Mouse (Mus musculus): Measurements from ENCODE around the gene Lrmda.

The Lrmda gene

GRCm38 (mm10) chr14:22130950-22131585 lies 111.6 kb downstream of the Lrmda start:
- no peaks in the 10 kb centered on the region for H3K36me3 ChIP-seq (ENCODE audit: insufficient read depth, low read length)
- H3K27me3 ChIP-seq (ENCODE audit: insufficient read depth, low read length), result peaks cover 3% of the 10 kb centered on the region; the same call in 1 of the 2 replicates
- H3K4me3 ChIP-seq (replicated peaks; ENCODE audit: low read length), result no peak overlapping the region
- no peaks in the 10 kb centered on the region for H3K9me3 ChIP-seq (ENCODE audit: low read length)
- no peak for TF ChIP-seq POU5F1 (IDR thresholded peaks at IDR 0.05; ENCODE audit: borderline replicate concordance, low read length)
- no peak for TF ChIP-seq NANOG (IDR thresholded peaks at IDR 0.05; ENCODE audit: borderline replicate concordance, low read length)
- TF ChIP-seq CTCF (conservative IDR thresholded peaks at IDR 0.05; ENCODE audit: low read length), result no peak
- H3K4me1 ChIP-seq (replicated peaks; ENCODE audit: low read depth, low read length), result no peaks in the 10 kb centered on the region

GRCm38 (mm10) chr14:22139281-22139680 lies 119.8 kb downstream of the Lrmda start:
- TF ChIP-seq NANOG (IDR thresholded peaks at IDR 0.05; ENCODE audit: borderline replicate concordance, low read length) (no peak), CTCF (conservative IDR thresholded peaks at IDR 0.05; ENCODE audit: low read length) (no peak), POU5F1 (IDR thresholded peaks at IDR 0.05; ENCODE audit: borderline replicate concordance, low read length) (no peak)
- Histone ChIP-seq H3K36me3 (ENCODE audit: insufficient read depth, low read length) (no peaks in the 10 kb centered on the region), H3K4me1 (replicated peaks; ENCODE audit: low read depth, low read length) (peaks cover 19% of the 10 kb centered on the region), H3K4me3 (replicated peaks; ENCODE audit: low read length) (no peak overlapping the region), H3K27me3 (ENCODE audit: insufficient read depth, low read length) (peaks cover 11% of the 10 kb centered on the region), H3K9me3 (ENCODE audit: low read length) (no peaks in the 10 kb centered on the region)

GRCm38 (mm10) chr14:22144014-22144413 lies 124.5 kb downstream of the Lrmda start:
- peaks cover 17% of the 10 kb centered on the region for H3K27me3 ChIP-seq (ENCODE audit: insufficient read depth, low read length)
- no peaks in the 10 kb centered on the region for H3K36me3 ChIP-seq (ENCODE audit: insufficient read depth, low read length)
- 0 out of 2 replicates have a peak, but pooled peaks have one; percentile 7 for TF ChIP-seq POU5F1 (IDR thresholded peaks at IDR 0.05; ENCODE audit: borderline replicate concordance, low read length)
- TF ChIP-seq NANOG (IDR thresholded peaks at IDR 0.05; ENCODE audit: borderline replicate concordance, low read length), result peak; percentile 96
- no peak for TF ChIP-seq CTCF (conservative IDR thresholded peaks at IDR 0.05; ENCODE audit: low read length)

GRCm38 (mm10) chr14:22145863-22146262 lies 126.4 kb downstream of the Lrmda start:
- TF ChIP-seq NANOG (IDR thresholded peaks at IDR 0.05; ENCODE audit: borderline replicate concordance, low read length) (no peak), POU5F1 (IDR thresholded peaks at IDR 0.05; ENCODE audit: borderline replicate concordance, low read length) (no peak), CTCF (conservative IDR thresholded peaks at IDR 0.05; ENCODE audit: low read length) (no peak)
- Histone ChIP-seq H3K36me3 (ENCODE audit: insufficient read depth, low read length) (no peaks in the 10 kb centered on the region), H3K4me1 (replicated peaks; ENCODE audit: low read depth, low read length) (peaks cover 8% of the 10 kb centered on the region), H3K4me3 (replicated peaks; ENCODE audit: low read length) (no peak overlapping the region), H3K27me3 (ENCODE audit: insufficient read depth, low read length) (peaks cover 21% of the 10 kb centered on the region), H3K9me3 (ENCODE audit: low read length) (no peaks in the 10 kb centered on the region)

More at GRCm38 (mm10) chr14:22144014-22144413, 124.5 kb downstream of the Lrmda start:
- Histone ChIP-seq H3K4me1 (replicated peaks; ENCODE audit: low read depth, low read length) (peaks cover 19% of the 10 kb centered on the region), H3K9me3 (ENCODE audit: low read length) (no peaks in the 10 kb centered on the region), H3K4me3 (replicated peaks; ENCODE audit: low read length) (no peak overlapping the region)

- no peaks in the 10 kb centered on the region for H3K36me3 ChIP-seq (ENCODE audit: insufficient read depth, low read length)
- peaks cover 26% of the 10 kb centered on the region for H3K27me3 ChIP-seq (ENCODE audit: insufficient read depth, low read length)
- no peak overlapping the region for H3K4me3 ChIP-seq (replicated peaks; ENCODE audit: low read length)
- TF ChIP-seq NANOG (IDR thresholded peaks at IDR 0.05; ENCODE audit: borderline replicate concordance, low read length), result no peak
- TF ChIP-seq POU5F1 (IDR thresholded peaks at IDR 0.05; ENCODE audit: borderline replicate concordance, low read length), result no peak
- TF ChIP-seq CTCF (conservative IDR thresholded peaks at IDR 0.05; ENCODE audit: low read length), result no peak
- H3K4me1 ChIP-seq (replicated peaks; ENCODE audit: low read depth, low read length), result peaks cover 8% of the 10 kb centered on the region
- H3K9me3 ChIP-seq (ENCODE audit: low read length), result no peaks in the 10 kb centered on the region
Observed at GRCm38 (mm10) chr14:22146508-22147044, 127.1 kb downstream of the Lrmda start.

GRCm38 (mm10) chr14:22147341-22148024 lies 128.0 kb downstream of the Lrmda start:
- no peak overlapping the region for H3K4me3 ChIP-seq (replicated peaks; ENCODE audit: low read length)
- no peaks in the 10 kb centered on the region for H3K36me3 ChIP-seq (ENCODE audit: insufficient read depth, low read length)
- H3K27me3 ChIP-seq (ENCODE audit: insufficient read depth, low read length), result peaks cover 28% of the 10 kb centered on the region
- H3K9me3 ChIP-seq (ENCODE audit: low read length), result no peaks in the 10 kb centered on the region
- TF ChIP-seq NANOG (IDR thresholded peaks at IDR 0.05; ENCODE audit: borderline replicate concordance, low read length) (no peak), POU5F1 (IDR thresholded peaks at IDR 0.05; ENCODE audit: borderline replicate concordance, low read length) (no peak), CTCF (conservative IDR thresholded peaks at IDR 0.05; ENCODE audit: low read length) (no peak)
- peaks cover 8% of the 10 kb centered on the region for H3K4me1 ChIP-seq (replicated peaks; ENCODE audit: low read depth, low read length)

- Histone ChIP-seq H3K36me3 (ENCODE audit: insufficient read depth, low read length) (no peaks in the 10 kb centered on the region), H3K27me3 (ENCODE audit: insufficient read depth, low read length) (peaks cover 20% of the 10 kb centered on the region), H3K4me1 (replicated peaks; ENCODE audit: low read depth, low read length) (peaks cover 25% of the 10 kb centered on the region), H3K9me3 (ENCODE audit: low read length) (no peaks in the 10 kb centered on the region; the same call in 1 of the 2 replicates), H3K4me3 (replicated peaks; ENCODE audit: low read length) (no peak overlapping the region)
- TF ChIP-seq NANOG (IDR thresholded peaks at IDR 0.05; ENCODE audit: borderline replicate concordance, low read length) (no peak), CTCF (conservative IDR thresholded peaks at IDR 0.05; ENCODE audit: low read length) (no peak), POU5F1 (IDR thresholded peaks at IDR 0.05; ENCODE audit: borderline replicate concordance, low read length) (no peak)
Observed at GRCm38 (mm10) chr14:22152701-22153100, 133.2 kb downstream of the Lrmda start.

GRCm38 (mm10) chr14:22154096-22154495 lies 134.6 kb downstream of the Lrmda start:
- Histone ChIP-seq H3K27me3 (ENCODE audit: insufficient read depth, low read length) (peaks cover 20% of the 10 kb centered on the region), H3K36me3 (ENCODE audit: insufficient read depth, low read length) (no peaks in the 10 kb centered on the region), H3K4me3 (replicated peaks; ENCODE audit: low read length) (no peak overlapping the region), H3K4me1 (replicated peaks; ENCODE audit: low read depth, low read length) (peaks cover 25% of the 10 kb centered on the region), H3K9me3 (ENCODE audit: low read length) (peaks cover 9% of the 10 kb centered on the region)
- TF ChIP-seq CTCF (conservative IDR thresholded peaks at IDR 0.05; ENCODE audit: low read length) (no peak), POU5F1 (IDR thresholded peaks at IDR 0.05; ENCODE audit: borderline replicate concordance, low read length) (no peak), NANOG (IDR thresholded peaks at IDR 0.05; ENCODE audit: borderline replicate concordance, low read length) (no peak)
